Mouse (Mus musculus) left cerebral cortex, postnatal 4 days (tissue): ENCODE measurements at regions not wholly inside any gene's neighbourhood (a gene's known extent, or its start where the extent isn't known, plus 50 kb on each side); places are given as distances from the start of the nearest gene placed in this dataset.

Experiments
- DNase-seq: peaks from one replicate; pipeline ENCODE4 v3.0.0-alpha.2; 2022
- intact Hi-C: fragments of 180-260 bp; cut with DNase I; formaldehyde crosslinking; loops from one replicate; pipeline ENCODE4 v1.15.1; 2025

DNA sequence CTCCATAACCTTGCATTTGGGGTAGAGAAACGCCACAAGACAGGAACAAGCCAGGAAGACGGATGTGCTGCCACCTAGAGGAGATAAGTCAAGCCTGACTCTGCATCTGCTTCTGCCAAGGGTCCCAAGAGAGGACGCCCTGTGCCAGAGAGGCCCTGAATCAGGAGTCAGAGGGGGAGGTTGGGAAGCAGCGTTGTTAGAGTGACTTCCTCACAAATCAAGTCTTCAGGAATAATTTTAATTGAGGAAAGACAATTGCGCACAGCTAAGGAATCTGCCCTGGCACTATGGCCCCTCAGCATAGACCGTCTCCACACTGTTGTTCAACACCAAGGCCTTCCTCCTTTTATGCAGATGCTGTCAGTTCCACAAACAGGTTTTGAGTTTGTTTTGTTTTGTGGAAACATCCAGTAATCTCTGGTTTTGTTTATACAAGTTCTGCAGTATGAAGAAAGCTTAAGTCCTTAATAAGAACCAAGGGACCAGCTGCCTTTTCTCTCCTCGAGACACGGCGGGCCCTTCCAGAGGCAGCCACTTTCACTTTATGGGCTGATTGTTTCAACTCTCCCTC lies 187.9 kb upstream of the Il12b start:
- peak; percentile 70 for DNase-seq
- intact Hi-C loops, result no loop called here

- no peak for DNase-seq
- intact Hi-C loops, result no loop called here
Measured at GRCm38 (mm10) chr11:44214095-44214494, 185.8 kb upstream of the Il12b start.

DNA sequence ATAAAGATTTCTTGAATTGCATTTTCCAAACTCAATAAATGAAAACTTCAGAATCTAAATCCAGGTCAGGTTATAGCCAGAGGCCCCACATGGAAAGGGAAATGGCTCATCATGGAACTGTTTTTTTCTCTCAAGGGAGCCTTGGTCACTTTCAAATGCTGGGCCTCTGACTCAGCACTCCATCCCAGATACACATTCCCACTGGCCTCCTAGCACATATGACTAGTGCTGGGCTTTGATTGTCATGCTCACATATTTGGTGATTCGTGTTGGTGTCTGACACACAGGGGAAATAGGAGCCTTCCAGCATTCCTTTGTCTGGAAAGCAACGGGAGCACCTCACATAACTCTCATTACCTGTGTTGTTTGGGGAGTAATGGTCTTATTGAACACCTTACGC lies 183.5 kb upstream of the Il12b start:
- intact Hi-C loops, result no loop called here
- DNase-seq, result no peak

GRCm38 (mm10) chr11:44219971-44220370 lies 179.9 kb upstream of the Il12b start:
- no peak for DNase-seq
- intact Hi-C loops, result no loop called here

DNA sequence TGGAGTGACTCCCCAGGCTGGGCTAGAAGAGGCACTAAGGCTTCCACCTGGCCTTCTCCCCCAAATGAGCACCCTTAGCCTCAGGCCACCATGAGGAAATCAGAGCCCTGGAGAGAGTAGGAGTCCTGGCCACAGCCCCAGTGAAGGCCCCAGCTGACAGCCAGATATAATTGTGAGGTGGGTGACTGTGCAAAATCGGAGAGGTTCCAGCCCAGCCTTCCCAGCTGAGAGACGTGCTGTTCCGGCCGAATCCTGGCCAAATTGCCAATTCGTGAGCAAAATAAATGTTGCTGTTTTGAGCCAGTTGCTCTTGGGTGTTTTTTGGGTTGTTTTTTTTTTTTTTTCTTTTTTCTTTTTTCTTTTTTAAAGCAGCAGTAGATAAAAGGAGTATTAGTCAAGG lies 169.9 kb upstream of the Il12b start:
- intact Hi-C loops, result no loop called here
- DNase-seq, result peak; percentile 24

DNA sequence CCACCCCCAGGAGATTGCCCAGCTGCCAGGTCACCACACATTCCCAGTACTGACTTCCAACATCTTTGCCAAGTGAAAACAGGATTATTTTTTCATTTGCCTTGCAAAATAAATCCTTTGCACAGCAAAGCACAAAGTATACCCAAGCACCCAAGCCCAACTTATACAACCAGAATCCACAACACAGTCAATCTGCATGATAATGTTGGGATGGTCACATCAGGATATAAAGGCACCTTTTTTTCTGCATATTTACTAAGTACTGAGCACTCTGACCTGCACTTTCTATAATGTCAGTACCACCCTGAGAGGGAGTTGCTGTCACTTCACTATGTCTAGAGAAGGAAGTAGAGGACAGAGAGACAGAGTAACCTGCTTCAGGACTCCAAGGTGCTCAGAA lies 164.4 kb upstream of the Il12b start:
- intact Hi-C loops, result no loop called here

GRCm38 (mm10) chr11:44238051-44238450 lies 161.8 kb upstream of the Il12b start:
- intact Hi-C loops, result no loop called here
- no peak for DNase-seq

More for the DNA sequence above, 164.4 kb upstream of the Il12b start:
- DNase-seq, result no peak

DNA sequence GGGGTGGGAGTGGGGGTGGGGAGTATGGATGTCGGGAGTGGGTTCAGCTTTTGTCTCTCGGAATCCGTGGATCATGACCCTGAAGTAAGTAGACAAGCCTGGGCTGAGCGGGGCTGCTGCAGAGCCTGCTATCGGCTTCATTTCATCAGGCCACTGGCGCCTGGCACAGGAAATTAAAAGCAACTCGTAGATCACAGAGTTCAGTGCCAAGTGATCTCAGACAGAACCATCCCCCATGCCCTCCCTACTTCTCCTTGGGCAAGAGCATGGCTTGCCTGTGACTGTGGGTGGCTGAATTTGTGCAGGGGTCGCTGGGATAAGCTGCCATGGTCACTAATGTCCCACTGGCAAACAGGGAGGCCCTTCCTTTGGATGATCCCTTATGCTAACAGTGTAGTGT lies 161.3 kb upstream of the Il12b start:
- peak; percentile 6 for DNase-seq
- intact Hi-C loops, result no loop called here

DNA sequence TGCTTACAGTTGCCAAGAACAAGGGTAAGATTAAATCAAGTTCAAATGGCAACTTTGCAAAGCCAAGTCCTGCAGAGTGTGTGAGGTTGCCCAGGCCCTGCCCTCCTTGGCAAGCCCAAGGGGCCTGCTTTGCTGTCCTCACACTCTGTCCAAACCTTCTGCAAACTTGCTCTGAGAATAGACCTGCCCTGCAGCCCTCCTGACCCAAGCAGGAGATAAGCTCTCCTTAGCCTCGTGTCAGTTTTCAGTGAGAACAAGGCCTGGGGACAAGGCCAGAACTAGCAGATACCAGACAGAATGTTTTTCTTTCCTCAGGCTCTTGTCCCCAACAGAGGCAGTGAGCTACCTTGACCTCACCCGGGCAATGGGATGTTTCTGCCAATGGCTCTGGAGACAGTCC lies 156.7 kb upstream of the Il12b start:
- intact Hi-C loops, result no loop called here
- DNase-seq, result no peak

- intact Hi-C loops, result no loop called here
- no peak for DNase-seq
Measured at GRCm38 (mm10) chr11:44251821-44252220, 148.0 kb upstream of the Il12b start.

- no peak for DNase-seq
- intact Hi-C loops, result no loop called here
Measured at GRCm38 (mm10) chr11:44260376-44261111, 139.3 kb upstream of the Il12b start.

DNA sequence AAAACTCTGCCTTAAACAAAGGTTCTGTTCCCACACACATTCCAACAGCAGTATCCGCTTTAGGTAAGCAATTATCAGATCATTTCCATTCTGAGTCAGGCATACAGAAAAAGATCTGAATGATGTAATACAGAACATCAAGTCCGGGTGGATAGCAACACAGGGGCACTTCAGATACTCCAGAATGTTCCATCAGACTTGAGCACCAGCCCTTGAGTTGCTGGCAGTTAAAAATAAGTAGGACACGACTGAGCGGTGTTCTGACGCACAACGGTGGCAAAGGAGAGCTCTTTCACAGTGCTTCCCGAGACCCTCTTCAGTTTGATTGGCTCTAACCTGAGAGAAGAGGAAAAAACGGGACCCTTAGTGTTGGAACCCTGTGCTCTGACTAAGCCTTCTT lies 138.2 kb upstream of the Il12b start:
- intact Hi-C loops, result no loop called here

GRCm38 (mm10) chr11:44262571-44262970 lies 137.3 kb upstream of the Il12b start:
- no peak for DNase-seq
- intact Hi-C loops, result no loop called here

More for the DNA sequence above, 138.2 kb upstream of the Il12b start:
- DNase-seq, result no peak

- DNase-seq, result no peak
- intact Hi-C loops, result no loop called here
Measured at GRCm38 (mm10) chr11:44272268-44272667, 127.6 kb upstream of the Il12b start.

- intact Hi-C loops, result no loop called here
- DNase-seq, result no peak
Measured at GRCm38 (mm10) chr11:44278521-44279208, 121.2 kb upstream of the Il12b start.

DNA sequence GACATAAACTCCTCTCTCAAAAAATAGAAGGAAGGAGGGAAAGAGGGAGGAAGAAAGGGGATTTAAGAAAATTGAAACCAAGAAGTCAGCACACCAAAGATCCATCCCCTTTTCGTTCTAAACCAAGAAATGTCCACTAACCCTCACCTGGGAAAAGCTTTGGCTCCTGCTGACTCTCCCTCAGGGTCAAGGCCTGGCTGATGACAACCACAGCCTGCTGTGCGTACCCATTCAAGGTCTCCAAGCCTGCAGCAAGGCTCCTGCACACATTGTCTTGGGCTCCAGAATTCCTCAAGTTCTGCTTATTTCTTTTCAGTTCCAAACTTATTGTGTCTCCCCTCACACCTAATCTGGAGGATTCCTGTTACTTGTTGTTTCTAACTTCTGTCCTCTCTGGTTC lies 113.9 kb upstream of the Il12b start:
- no peak for DNase-seq
- intact Hi-C loops, result no loop called here

GRCm38 (mm10) chr11:44288825-44289224 lies 111.0 kb upstream of the Il12b start:
- DNase-seq, result peak; percentile 2
- intact Hi-C loops, result no loop called here

- intact Hi-C loops, result no loop called here
- no peak for DNase-seq
Measured at GRCm38 (mm10) chr11:44303786-44304185, 96.1 kb upstream of the Il12b start.

DNA sequence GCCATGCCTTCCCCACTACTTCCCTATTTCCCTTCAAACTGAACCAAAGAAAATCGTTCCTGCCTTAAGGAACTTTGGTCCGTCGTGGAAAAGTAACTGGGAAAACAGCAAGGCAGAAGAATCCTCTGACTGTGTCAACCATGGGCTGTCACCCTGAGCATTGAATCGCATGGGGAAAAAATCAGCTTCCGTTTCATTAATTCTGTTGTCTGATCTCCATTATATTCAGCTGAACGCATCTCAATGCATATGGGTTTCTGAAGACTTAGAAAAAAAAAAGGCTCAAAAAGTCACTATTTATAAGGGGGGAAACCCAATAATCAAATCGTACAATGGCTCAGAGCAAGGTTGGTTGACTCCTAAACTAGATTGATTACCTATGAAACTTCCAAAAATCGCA lies 83.8 kb upstream of the Il12b start:
- no peak for DNase-seq

GRCm38 (mm10) chr11:44319136-44319535 lies 80.7 kb upstream of the Il12b start:
- intact Hi-C loops, result no loop called here
- DNase-seq, result no peak

More for the DNA sequence above, 83.8 kb upstream of the Il12b start:
- intact Hi-C loops, result no loop called here

DNA sequence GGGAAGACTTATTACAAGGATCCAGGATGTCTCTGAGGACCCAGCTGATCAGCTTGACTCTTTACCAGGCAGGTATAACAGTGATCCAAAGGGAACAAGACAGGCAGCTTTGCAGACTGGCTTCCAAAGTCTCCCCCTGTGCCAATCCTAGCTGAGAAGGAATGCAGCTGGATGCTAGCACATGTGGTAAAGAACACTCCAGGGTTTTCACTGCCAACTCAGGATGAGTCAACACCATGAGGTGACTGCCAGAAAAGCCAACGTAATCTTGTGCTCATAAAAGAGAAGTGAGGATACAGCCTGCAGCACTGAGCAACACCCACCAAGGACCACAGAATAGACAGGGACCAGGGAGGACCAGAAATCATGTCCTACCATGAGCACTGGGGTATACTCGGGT lies 76.5 kb upstream of the Il12b start:
- DNase-seq, result no peak
- intact Hi-C loops, result no loop called here

- intact Hi-C loops, result no loop called here
- no peak for DNase-seq
Measured at GRCm38 (mm10) chr11:44325066-44325465, 74.8 kb upstream of the Il12b start.
